Mouse (Mus musculus): ENCODE measurements around the gene Msmb. TPM values are rescaled to one million over a fixed set of nuclear protein-coding genes. Genes with fewer than 3 reads are reported as not detected.

The Msmb gene
- polyA plus RNA-seq, 1 experiment from 2014 or later = not detected

DNA sequence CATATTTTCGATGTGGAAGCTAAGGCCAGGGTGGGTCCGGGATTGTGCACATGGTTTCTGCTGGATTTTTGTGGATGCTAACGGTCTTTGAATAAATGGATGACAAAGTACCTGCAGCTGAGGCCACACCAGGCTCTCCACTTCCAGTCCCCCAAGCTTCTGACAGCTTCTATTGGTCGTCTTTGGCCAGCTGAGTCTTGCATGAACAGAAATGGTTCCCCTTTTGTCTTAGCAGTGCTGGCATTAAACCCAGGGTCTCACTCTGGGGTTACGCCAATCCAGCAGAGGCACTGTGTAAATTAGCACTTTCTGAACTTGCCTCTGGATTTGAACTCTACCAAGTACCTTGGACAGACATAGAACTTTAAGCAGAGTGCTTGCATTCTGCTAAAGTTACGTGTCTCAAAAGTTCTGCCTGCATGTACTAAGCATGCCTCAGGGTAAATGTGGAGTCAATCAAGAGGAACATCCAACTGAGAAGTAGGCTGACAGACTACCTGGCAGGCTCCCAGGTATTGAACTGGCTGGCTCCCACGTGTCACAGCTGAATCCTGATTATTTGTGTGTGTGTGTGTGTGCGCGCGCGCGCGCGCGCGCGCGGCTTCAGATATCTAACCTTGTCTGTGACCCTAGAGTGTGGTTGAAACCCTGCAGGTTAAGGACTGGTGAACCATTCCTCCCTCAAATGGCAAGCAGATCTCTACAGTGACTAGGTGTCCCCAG is 10.6 kb downstream of the Msmb start:
- 90% methylated on average over 18 of the region's 18 CpGs for whole genome bisulfite sequencing (ENCODE audit: insufficient replicate concordance)

DNA sequence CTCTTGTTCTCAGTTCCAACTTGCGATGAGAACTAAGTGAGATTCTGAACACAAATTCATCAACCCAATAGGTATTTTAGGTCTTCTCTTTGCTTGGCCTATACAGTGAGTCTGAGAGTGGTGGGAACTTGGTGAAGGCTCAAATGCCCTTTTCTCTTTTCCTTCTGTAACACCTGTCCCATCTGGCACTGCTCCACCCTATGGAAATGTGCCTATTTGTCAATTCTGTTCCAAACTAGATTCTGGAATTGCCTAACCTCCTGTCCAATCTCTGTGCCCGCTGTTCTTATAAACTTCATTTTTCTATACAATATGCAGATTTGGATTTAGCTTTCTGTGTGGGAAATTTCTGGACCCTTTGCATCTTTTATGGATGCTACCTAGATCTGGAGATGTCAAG is 11.3 kb downstream of the Msmb start:
- Histone ChIP-seq H3K4me2 (no peak overlapping the region), H3K9ac (ENCODE audit: low read depth, low read length) (no peak overlapping the region), H3K27me3 (ENCODE audit: control insufficient read depth, insufficient read depth, low read length) (no peaks in the 10 kb centered on the region), H3K27ac (ENCODE audit: low read depth, low read length) (no peak overlapping the region), H3K9me3 (replicated peaks; ENCODE audit: control insufficient read depth, low read length) (no peaks in the 10 kb centered on the region), H3K4me3 (ENCODE audit: low read depth, low read length) (no peak overlapping the region), H3K4me1 (ENCODE audit: control insufficient read depth, insufficient read depth, low read length) (no peaks in the 10 kb centered on the region), H3K36me3 (ENCODE audit: control insufficient read depth, insufficient read depth, low read length) (no peaks in the 10 kb centered on the region)
- ATAC-seq (replicated peaks; ENCODE audit: insufficient number of reproducible peaks, low FRiP score, low TSS enrichment) = no peak
- 91% methylated on average over 2 of the region's 2 CpGs for WGBS (ENCODE audit: insufficient replicate concordance)

More for the DNA sequence above, 10.6 kb downstream of the Msmb start:
- no peaks in the 10 kb centered on the region for H3K4me1 ChIP-seq (ENCODE audit: control insufficient read depth, insufficient read depth, low read length)
- H3K27me3 ChIP-seq (ENCODE audit: control insufficient read depth, insufficient read depth, low read length) = no peaks in the 10 kb centered on the region
- H3K9ac ChIP-seq (ENCODE audit: low read depth, low read length) = no peak overlapping the region
- H3K27ac ChIP-seq (ENCODE audit: low read depth, low read length) = no peak overlapping the region
- no peaks in the 10 kb centered on the region for H3K9me3 ChIP-seq (replicated peaks; ENCODE audit: control insufficient read depth, low read length)
- no peak overlapping the region for H3K4me3 ChIP-seq (ENCODE audit: low read depth, low read length)
- H3K36me3 ChIP-seq (ENCODE audit: control insufficient read depth, insufficient read depth, low read length) = no peaks in the 10 kb centered on the region
- no peak for ATAC-seq (replicated peaks; ENCODE audit: insufficient number of reproducible peaks, low FRiP score, low TSS enrichment)
- no peak overlapping the region for H3K4me2 ChIP-seq

DNA sequence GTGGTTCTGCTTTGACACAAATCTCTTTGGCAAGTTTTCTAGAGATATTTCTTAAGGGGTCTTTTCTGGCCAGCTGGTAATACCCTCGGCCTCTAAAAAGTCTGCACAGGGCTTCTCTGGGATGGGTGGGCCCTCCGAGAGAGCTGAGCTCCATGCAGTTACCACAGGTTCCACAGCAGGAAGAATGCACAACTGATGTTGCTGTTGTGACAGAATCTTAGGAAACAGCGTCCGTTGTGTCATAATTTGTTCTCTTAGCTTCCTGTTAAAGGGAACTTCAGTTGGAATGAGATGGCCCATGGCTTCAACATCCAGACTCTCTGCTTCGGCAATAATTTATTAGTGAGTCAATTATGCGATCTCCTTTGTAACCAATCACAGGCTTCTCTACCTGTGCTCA is 12.9 kb downstream of the Msmb start:
- ATAC-seq (replicated peaks; ENCODE audit: insufficient number of reproducible peaks, low FRiP score, low TSS enrichment) = no peak
- Histone ChIP-seq H3K36me3 (ENCODE audit: control insufficient read depth, insufficient read depth, low read length) (no peaks in the 10 kb centered on the region), H3K4me1 (ENCODE audit: control insufficient read depth, insufficient read depth, low read length) (no peaks in the 10 kb centered on the region), H3K9me3 (replicated peaks; ENCODE audit: control insufficient read depth, low read length) (no peaks in the 10 kb centered on the region), H3K27me3 (ENCODE audit: control insufficient read depth, insufficient read depth, low read length) (no peaks in the 10 kb centered on the region), H3K4me3 (ENCODE audit: low read depth, low read length) (no peak overlapping the region), H3K9ac (ENCODE audit: low read depth, low read length) (no peak overlapping the region), H3K4me2 (no peak overlapping the region), H3K27ac (ENCODE audit: low read depth, low read length) (no peak overlapping the region)
- 87% methylated on average over 6 of the region's 6 CpGs for WGBS (ENCODE audit: insufficient replicate concordance)

DNA sequence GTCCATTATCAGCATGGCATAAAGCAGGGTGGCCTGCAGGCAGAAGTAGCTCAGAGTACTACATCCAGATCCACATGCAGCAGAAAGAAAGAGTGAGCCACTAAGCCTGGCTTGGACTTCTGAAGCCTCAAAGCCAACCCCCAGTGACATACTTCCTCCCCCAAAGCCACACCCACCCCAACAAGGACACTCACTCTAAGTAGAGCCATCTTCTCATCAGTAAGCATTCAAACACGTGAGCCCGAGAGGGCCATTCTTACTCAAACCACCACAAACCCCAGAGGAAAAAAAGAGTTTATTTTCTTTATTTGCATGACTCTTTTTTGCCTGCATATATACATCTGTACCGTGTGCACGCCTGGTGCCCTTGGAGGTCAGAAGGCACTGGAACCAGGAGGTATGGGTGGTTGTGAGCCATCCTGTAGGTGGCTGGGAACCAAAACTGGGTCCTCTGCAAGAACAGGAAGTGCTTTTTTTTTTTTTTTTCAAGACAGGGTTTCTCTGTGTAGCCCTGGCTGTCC is 17.4 kb downstream of the Msmb start:
- peak overlapping the region; percentile 96 for H3K4me2 ChIP-seq
- WGBS (ENCODE audit: insufficient replicate concordance) = 43% methylated on average over 4 of the region's 4 CpGs
- H3K27me3 ChIP-seq (ENCODE audit: control insufficient read depth, insufficient read depth, low read length) = no peaks in the 10 kb centered on the region
- ATAC-seq (replicated peaks; ENCODE audit: insufficient number of reproducible peaks, low FRiP score, low TSS enrichment) = 0 out of 2 replicates have a peak, but pooled peaks have one; percentile 16
- no peaks in the 10 kb centered on the region for H3K9me3 ChIP-seq (replicated peaks; ENCODE audit: control insufficient read depth, low read length)
- H3K4me1 ChIP-seq (ENCODE audit: control insufficient read depth, insufficient read depth, low read length) = peaks cover 11% of the 10 kb centered on the region
- peak overlapping the region; percentile 92 for H3K4me3 ChIP-seq (ENCODE audit: low read depth, low read length)
- H3K9ac ChIP-seq (ENCODE audit: low read depth, low read length) = peak overlapping the region; percentile 98
- peak overlapping the region; percentile 93; the same call in 1 of the 2 replicates for H3K27ac ChIP-seq (ENCODE audit: low read depth, low read length)
- no peaks in the 10 kb centered on the region for H3K36me3 ChIP-seq (ENCODE audit: control insufficient read depth, insufficient read depth, low read length)

DNA sequence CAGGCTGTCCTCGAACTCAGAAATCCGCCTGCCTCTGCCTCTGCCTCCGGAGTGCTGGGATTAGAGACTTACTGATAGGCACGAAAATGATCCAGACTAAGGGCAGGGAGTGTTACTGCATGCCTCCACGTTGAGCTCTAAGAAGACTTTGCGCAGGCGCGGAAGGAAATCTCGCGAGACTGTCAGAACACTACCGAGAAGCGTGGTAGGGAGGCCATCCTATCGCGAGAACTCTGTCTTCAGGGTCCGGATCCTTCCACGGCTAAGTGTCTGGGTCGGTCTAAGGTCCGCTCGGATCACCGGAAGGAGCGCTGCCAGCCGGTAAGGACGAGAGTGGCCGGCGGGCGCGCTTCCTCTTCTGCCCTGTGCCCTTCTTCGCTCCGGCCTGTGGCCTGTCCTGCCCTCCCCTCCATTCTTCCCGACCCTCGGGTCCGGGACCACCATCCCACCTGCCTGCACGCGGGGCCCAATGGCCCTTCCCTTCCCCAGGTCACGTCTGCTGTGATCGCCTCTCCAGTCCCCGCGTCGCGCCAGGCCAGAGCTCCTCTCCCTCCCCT is 17.9 kb downstream of the Msmb start, which contains the start of gene Ncoa4:
TSS of gene Ncoa4 (plus strand) at position 176 of the 557 bp plus-strand sequence.
- peak; percentile 94 for ATAC-seq (replicated peaks; ENCODE audit: insufficient number of reproducible peaks, low FRiP score, low TSS enrichment)
- Histone ChIP-seq H3K9ac (ENCODE audit: low read depth, low read length) (peak within 1 kb of the TSS; percentile 98), H3K36me3 (ENCODE audit: control insufficient read depth, insufficient read depth, low read length) (no peaks in the 10 kb centered on the region), H3K27me3 (ENCODE audit: control insufficient read depth, insufficient read depth, low read length) (no peaks in the 10 kb centered on the region), H3K9me3 (replicated peaks; ENCODE audit: control insufficient read depth, low read length) (no peaks in the 10 kb centered on the region), H3K4me2 (peak within 1 kb of the TSS; percentile 96), H3K4me3 (ENCODE audit: low read depth, low read length) (peak within 1 kb of the TSS; percentile 92), H3K27ac (ENCODE audit: low read depth, low read length) (peak within 1 kb of the TSS; percentile 93), H3K4me1 (ENCODE audit: control insufficient read depth, insufficient read depth, low read length) (peaks cover 15% of the 10 kb centered on the region)
- WGBS (ENCODE audit: insufficient replicate concordance) = 0% methylated on average over 40 of the region's 40 CpGs

DNA sequence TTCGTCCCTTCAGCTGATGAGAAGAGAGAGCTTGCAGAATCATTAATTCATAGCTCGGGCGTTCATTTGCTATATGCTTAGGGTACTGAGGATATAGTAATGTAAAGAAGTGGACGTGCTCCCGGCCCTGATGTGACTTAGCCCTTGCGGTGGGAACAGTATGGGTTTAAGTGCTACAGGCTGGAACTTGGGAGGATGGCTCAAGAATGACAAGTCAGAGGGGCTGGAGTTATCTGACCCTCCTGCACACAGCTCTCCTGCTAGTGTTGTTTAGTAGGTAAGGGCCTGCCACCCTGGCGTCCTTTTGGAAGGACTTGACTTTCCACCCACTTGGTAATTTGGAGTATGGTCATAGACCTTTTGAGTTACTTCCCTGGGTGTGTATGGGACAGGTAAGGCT is 18.7 kb downstream of the Msmb start:
- ATAC-seq (replicated peaks; ENCODE audit: insufficient number of reproducible peaks, low FRiP score, low TSS enrichment) = no peak
- Histone ChIP-seq H3K9ac (ENCODE audit: low read depth, low read length) (peak overlapping the region; percentile 98), H3K4me2 (peak overlapping the region; percentile 96), H3K27ac (ENCODE audit: low read depth, low read length) (peak overlapping the region; percentile 93), H3K36me3 (ENCODE audit: control insufficient read depth, insufficient read depth, low read length) (no peaks in the 10 kb centered on the region), H3K4me1 (ENCODE audit: control insufficient read depth, insufficient read depth, low read length) (peaks cover 20% of the 10 kb centered on the region), H3K27me3 (ENCODE audit: control insufficient read depth, insufficient read depth, low read length) (no peaks in the 10 kb centered on the region), H3K4me3 (ENCODE audit: low read depth, low read length) (peak overlapping the region; percentile 92), H3K9me3 (replicated peaks; ENCODE audit: control insufficient read depth, low read length) (no peaks in the 10 kb centered on the region)
- WGBS (ENCODE audit: insufficient replicate concordance) = 19% methylated on average over 7 of the region's 7 CpGs

DNA sequence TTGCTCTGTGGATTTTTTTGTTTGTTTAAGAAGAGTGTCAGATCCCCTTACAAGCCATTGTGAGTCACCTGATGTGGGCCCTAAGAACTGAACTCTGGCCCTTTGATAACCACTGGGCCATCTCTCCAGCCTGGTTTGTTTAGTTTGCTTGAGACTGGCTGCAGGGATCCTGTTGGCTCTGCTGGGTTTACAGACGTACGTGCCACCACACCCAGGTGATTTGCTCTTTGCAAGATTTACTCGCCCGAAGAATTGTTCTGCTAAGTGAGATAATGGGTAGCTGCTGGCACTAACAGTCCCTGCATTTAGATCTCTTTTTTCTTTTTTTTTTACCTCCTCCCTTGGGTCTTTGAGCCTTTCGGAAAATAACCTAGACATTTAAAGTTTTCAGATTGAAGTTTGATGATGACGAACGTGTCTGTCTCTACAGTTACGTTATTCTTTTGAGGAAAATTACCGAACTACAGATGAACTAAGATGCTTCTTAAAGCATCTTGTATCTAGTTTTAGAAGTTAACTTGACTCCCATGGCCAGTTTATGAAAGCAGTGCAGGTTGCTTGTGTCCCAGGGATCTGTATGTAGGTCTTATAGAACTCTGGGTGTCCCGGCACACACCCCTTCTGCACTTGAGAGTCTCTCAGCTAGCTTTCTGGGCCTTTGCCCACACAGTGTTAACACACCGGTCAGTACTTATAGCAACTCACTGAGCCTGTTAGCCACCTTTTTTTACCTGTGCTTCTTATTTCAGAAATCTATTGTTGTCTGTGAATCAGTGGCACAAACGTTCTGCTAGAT is 19.5 kb downstream of the Msmb start:
- H3K4me2 ChIP-seq = peak overlapping the region; percentile 96
- H3K9me3 ChIP-seq (replicated peaks; ENCODE audit: control insufficient read depth, low read length) = no peaks in the 10 kb centered on the region
- peak overlapping the region; percentile 98 for H3K9ac ChIP-seq (ENCODE audit: low read depth, low read length)
- H3K27me3 ChIP-seq (ENCODE audit: control insufficient read depth, insufficient read depth, low read length) = no peaks in the 10 kb centered on the region
- WGBS (ENCODE audit: insufficient replicate concordance) = 78% methylated on average over 12 of the region's 12 CpGs
- peaks cover 20% of the 10 kb centered on the region for H3K4me1 ChIP-seq (ENCODE audit: control insufficient read depth, insufficient read depth, low read length)
- peak overlapping the region; percentile 92 for H3K4me3 ChIP-seq (ENCODE audit: low read depth, low read length)
- H3K27ac ChIP-seq (ENCODE audit: low read depth, low read length) = peak overlapping the region; percentile 93
- no peak for ATAC-seq (replicated peaks; ENCODE audit: insufficient number of reproducible peaks, low FRiP score, low TSS enrichment)
- no peaks in the 10 kb centered on the region for H3K36me3 ChIP-seq (ENCODE audit: control insufficient read depth, insufficient read depth, low read length)

DNA sequence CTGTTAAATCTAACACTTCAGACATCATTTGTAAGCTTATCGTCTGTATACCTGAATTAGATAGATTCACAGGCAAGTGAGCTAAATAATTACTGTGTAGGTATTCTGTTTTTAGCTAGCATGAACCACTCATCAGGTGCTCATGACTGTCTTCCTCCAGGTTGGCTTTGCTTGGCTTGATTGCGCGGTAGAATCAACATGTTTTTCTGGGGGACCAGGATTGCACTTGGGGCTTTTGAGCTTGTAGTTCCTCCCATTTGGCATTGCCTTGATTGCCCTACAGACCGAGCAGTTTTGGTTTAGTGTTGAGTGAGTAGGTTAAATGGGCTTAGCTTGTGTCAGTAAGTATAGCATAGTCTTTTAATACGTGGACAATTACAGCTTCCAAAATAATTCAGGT is 20.4 kb downstream of the Msmb start:
- Histone ChIP-seq H3K4me3 (ENCODE audit: low read depth, low read length) (no peak overlapping the region), H3K9ac (ENCODE audit: low read depth, low read length) (no peak overlapping the region), H3K4me2 (peak overlapping the region; percentile 6), H3K9me3 (replicated peaks; ENCODE audit: control insufficient read depth, low read length) (no peaks in the 10 kb centered on the region), H3K27me3 (ENCODE audit: control insufficient read depth, insufficient read depth, low read length) (no peaks in the 10 kb centered on the region), H3K27ac (ENCODE audit: low read depth, low read length) (no peak overlapping the region), H3K4me1 (ENCODE audit: control insufficient read depth, insufficient read depth, low read length) (peaks cover 20% of the 10 kb centered on the region), H3K36me3 (ENCODE audit: control insufficient read depth, insufficient read depth, low read length) (no peaks in the 10 kb centered on the region)
- 89% methylated on average over 5 of the region's 5 CpGs for WGBS (ENCODE audit: insufficient replicate concordance)
- no peak for ATAC-seq (replicated peaks; ENCODE audit: insufficient number of reproducible peaks, low FRiP score, low TSS enrichment)
